Mouse (Mus musculus) liver, embryonic 14.5 days (tissue): Measurements from ENCODE around the gene Inip. TPM values are rescaled to one million over a fixed set of nuclear protein-coding genes. Genes with fewer than 3 reads are reported as not detected.

Experiments
- ATAC-seq: fragments of 200-750 bp; cut with Nextera tagmentation; 2 replicates; pipeline ENCODE4 v1.8.0; 2017; ENCODE audit warnings: moderate number of reproducible peaks, mild to moderate bottlenecking, moderate library complexity; ENCODE audit not compliant: insufficient read depth
- DNase-seq, 3 experiments: peaks; one replicate each; pipeline ENCODE4 v3.0.0-alpha.2; 2012 to 2013; ENCODE audit warnings: low read depth in 3 of 3, low spot score in 3 of 3
- H3K27ac ChIP-seq: fragments of 300-500 bp; sonication (generic); 2 replicates; pipeline ENCODE4 v1.5.1; 2014; ENCODE audit warnings: moderate library complexity, mild to moderate bottlenecking, control low read depth, inconsistent platforms
- H3K27me3 ChIP-seq: fragments of 300-500 bp; sonication (generic); 2 replicates; pipeline ENCODE4 v1.6.1; 2014; ENCODE audit warnings: mild to moderate bottlenecking, low read length, moderate library complexity; ENCODE audit not compliant: control insufficient read depth, insufficient read depth
- H3K36me3 ChIP-seq: fragments of 300-500 bp; sonication (generic); replicated peaks from 2 replicates; pipeline ENCODE4 v1.6.1; 2014; ENCODE audit warnings: low read depth; ENCODE audit not compliant: control insufficient read depth, insufficient read depth
- H3K4me1 ChIP-seq, 2 experiments: fragments of 200-500 bp in 1 of 2; fragments of 300-500 bp in 1 of 2; sonication (generic) in 1 of 2; replicated peaks; 2 replicates each; pipeline ENCODE4 v1.6.1; 2012 to 2014; ENCODE audit warnings: antibody characterized with exemption in 1 of 2, inconsistent platforms in 1 of 2, low read length in 1 of 2; ENCODE audit not compliant: control insufficient read depth in 2 of 2, insufficient read depth in 2 of 2
- H3K4me2 ChIP-seq: fragments of 300-500 bp; sonication (generic); 2 replicates; pipeline ENCODE4 v1.6.1; 2014; ENCODE audit warnings: low read depth, mild to moderate bottlenecking, control low read depth, moderate library complexity
- H3K4me3 ChIP-seq, 2 experiments: fragments of 200-500 bp in 1 of 2; fragments of 300-500 bp in 1 of 2; sonication (generic) in 1 of 2; 2 replicates each; pipeline ENCODE4 v1.5.1; 2012 to 2014; ENCODE audit warnings: low read depth in 2 of 2, low read length in 2 of 2, mild to moderate bottlenecking in 2 of 2, control low read depth in 1 of 2, inconsistent platforms in 1 of 2, moderate library complexity in 1 of 2; ENCODE audit not compliant: insufficient read depth in 1 of 2
- H3K9ac ChIP-seq: fragments of 300-500 bp; sonication (generic); replicated peaks from 2 replicates; pipeline ENCODE4 v1.6.1; 2014; ENCODE audit warnings: mild to moderate bottlenecking, control low read depth, moderate library complexity
- H3K9me3 ChIP-seq: fragments of 300-500 bp; sonication (generic); 2 replicates; pipeline ENCODE4 v1.6.1; 2016; ENCODE audit warnings: low read length, mixed read lengths; ENCODE audit not compliant: control insufficient read depth
- CTCF ChIP-seq: IDR thresholded peaks from 2 replicates; pipeline ENCODE4 v1.5.1; 2016; ENCODE audit warnings: antibody characterized with exemption, low read depth, control low read depth
- EP300 ChIP-seq: IDR thresholded peaks from 2 replicates; pipeline ENCODE4 v1.6.1; 2016; ENCODE audit warnings: antibody characterized with exemption, low read depth
- WGBS: fragments of 180-500 bp; shearing (Covaris S2); extraction: QIAGEN DNeasy Blood & Tissue Kit; methylation state at CpG from one replicate; pipeline ENCODE4 v1.1.7; 2014; ENCODE audit not compliant: insufficient replicate concordance; 5-methylcytosine and 5-hydroxymethylcytosine counted together
- polyA plus RNA-seq, 2 experiments: library from polyadenylated mRNA; depleted of rRNA in 1 of 2; stranded (reverse) in 1 of 2; unstranded in 1 of 2; fragments of >200 nt; fragmentation: Nextera tagmentation in 1 of 2; extraction: Ambion mirVana in 1 of 2; gene quantifications; 2 replicates each; pipeline versions ENCODE4 v1.2.1 to v1.2.3; 2012 to 2014

Inip gene
- polyA plus RNA-seq, 2 experiments, result 8.1 to 16.7 TPM

- Histone ChIP-seq H3K4me2 (no peak overlapping the region), H3K27ac (no peak overlapping the region)
These were observed 73.5 kb downstream of the Inip start for GRCm38 (mm10) chr4:59727878-59728261.

GRCm38 (mm10) chr4:59727187-59727877, 74.1 kb downstream of the Inip start:
- DNase-seq (no peak), ATAC-seq (no peak)
- H3K9me3 ChIP-seq, result no peaks in the 10 kb centered on the region
- TF ChIP-seq CTCF, result no peak
- no peak for TF ChIP-seq EP300
- H3K4me2 ChIP-seq, result no peak overlapping the region
- WGBS, result 57% methylated on average over 5 of the region's 5 CpGs
- H3K4me1 ChIP-seq, result peaks cover 7 to 15% of the 10 kb centered on the region in 2 experiments; a peak in 3 of 4 replicates
- no peak overlapping the region for H3K4me3 ChIP-seq
- H3K27ac ChIP-seq, result no peak overlapping the region
- no peaks in the 10 kb centered on the region for H3K36me3 ChIP-seq
- H3K27me3 ChIP-seq, result no peaks in the 10 kb centered on the region
- no peak overlapping the region for H3K9ac ChIP-seq

More at GRCm38 (mm10) chr4:59727878-59728261, 73.5 kb downstream of the Inip start:
- Histone ChIP-seq H3K27me3 (no peaks in the 10 kb centered on the region), H3K4me1 (peaks cover 7 to 15% of the 10 kb centered on the region in 2 experiments; a peak in 3 of 4 replicates), H3K9me3 (no peaks in the 10 kb centered on the region), H3K9ac (no peak overlapping the region), H3K4me3 (no peak overlapping the region), H3K36me3 (no peaks in the 10 kb centered on the region)
- no peak for DNase-seq
- ATAC-seq, result no peak
- 43% methylated on average over 9 of the region's 9 CpGs for WGBS
- TF ChIP-seq EP300 (no peak), CTCF (no peak)

DNA sequence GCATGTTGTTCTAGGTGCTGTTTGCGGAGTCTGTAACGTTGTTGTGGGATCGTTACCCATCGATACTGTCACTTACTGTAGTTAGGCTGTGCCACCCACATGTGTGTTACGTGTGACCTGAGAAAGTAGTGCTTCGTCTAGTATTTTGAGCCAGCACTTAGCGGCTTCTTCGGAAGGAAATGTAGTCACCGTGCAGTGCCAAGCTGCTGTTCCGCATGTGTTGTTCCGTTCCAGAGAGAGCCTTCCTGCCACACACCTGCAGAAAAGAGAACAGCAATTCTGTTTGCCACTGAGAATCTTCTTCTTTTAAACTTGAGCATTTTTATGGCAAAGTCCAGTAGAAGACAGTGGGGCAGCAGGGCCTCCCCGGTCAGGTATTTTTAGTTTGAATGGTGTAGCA, 74.9 kb downstream of the Inip start:
- DNase-seq (no peak), ATAC-seq (no peak)
- Histone ChIP-seq H3K4me3 (no peak overlapping the region), H3K36me3 (no peaks in the 10 kb centered on the region), H3K9me3 (no peaks in the 10 kb centered on the region), H3K27me3 (no peaks in the 10 kb centered on the region), H3K9ac (no peak overlapping the region), H3K27ac (no peak overlapping the region), H3K4me2 (no peak overlapping the region), H3K4me1 (peaks cover 4 to 12% of the 10 kb centered on the region in 2 experiments; a peak in 3 of 4 replicates)
- WGBS, result 88% methylated on average over 12 of the region's 12 CpGs
- TF ChIP-seq CTCF (no peak), EP300 (no peak)

DNA sequence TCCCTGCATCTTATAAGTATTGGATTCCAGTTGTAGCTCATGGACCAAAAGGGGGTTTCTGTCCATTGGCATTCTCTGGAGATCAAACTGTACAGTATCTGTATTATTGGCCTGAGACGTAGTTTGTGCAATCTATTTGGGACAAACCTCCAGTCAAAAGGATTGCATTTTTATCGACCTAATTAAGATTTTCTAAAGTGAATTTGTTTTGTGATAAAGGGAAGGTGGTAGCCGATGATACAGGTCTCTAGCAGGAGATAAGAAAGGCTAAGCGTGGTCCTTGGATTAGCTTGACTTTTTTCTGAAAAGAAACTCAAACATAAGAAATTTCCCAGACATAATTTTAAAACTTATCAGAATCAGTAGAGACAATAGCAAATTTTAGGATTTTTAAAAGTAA, 75.8 kb downstream of the Inip start:
- Histone ChIP-seq H3K9me3 (no peaks in the 10 kb centered on the region), H3K4me1 (peaks cover 4 to 11% of the 10 kb centered on the region in 2 experiments; a peak in 3 of 4 replicates), H3K9ac (no peak overlapping the region), H3K27ac (no peak overlapping the region), H3K4me2 (no peak overlapping the region), H3K4me3 (no peak overlapping the region), H3K27me3 (no peaks in the 10 kb centered on the region), H3K36me3 (no peaks in the 10 kb centered on the region)
- ATAC-seq (no peak), DNase-seq (peak in 1 of 3 experiments; percentile 17)
- WGBS, result 19% methylated on average over 4 of the region's 4 CpGs
- TF ChIP-seq EP300, result peak; percentile 71
- no peak for TF ChIP-seq CTCF

- Histone ChIP-seq H3K4me3 (no peak overlapping the region), H3K9me3 (no peaks in the 10 kb centered on the region), H3K36me3 (peaks cover 3% of the 10 kb centered on the region), H3K4me1 (peaks cover 4 to 14% of the 10 kb centered on the region in 2 experiments; a peak in 3 of 4 replicates), H3K27me3 (no peaks in the 10 kb centered on the region), H3K9ac (no peak overlapping the region), H3K4me2 (no peak overlapping the region), H3K27ac (no peak overlapping the region)
- TF ChIP-seq EP300 (no peak), CTCF (no peak)
- ATAC-seq (no peak), DNase-seq (no peak)
- 92% methylated on average over 3 of the region's 3 CpGs for WGBS
These were observed 79.6 kb downstream of the Inip start for GRCm38 (mm10) chr4:59721811-59722210.

Other genes starting within 250 kb of the Inip start
- gene Hsdl2, start 220.0 kb downstream of the Inip start, polyA plus RNA-seq (2012; rRNA removed), result 5.5 and 10.4 TPM in 2 replicates
- 16.3 and 17.6 TPM in 2 replicates for gene Hsdl2, start 220.0 kb downstream of the Inip start, polyA plus RNA-seq (2014; fragmentation: Nextera tagmentation; extraction: Ambion mirVana)
- 2.7 and 2.8 TPM in 2 replicates for gene E130308A19Rik, start 175.4 kb downstream of the Inip start, polyA plus RNA-seq (2012; rRNA removed)
- gene E130308A19Rik, start 175.4 kb downstream of the Inip start, polyA plus RNA-seq (2014; fragmentation: Nextera tagmentation; extraction: Ambion mirVana), result 5.7 and 6.3 TPM in 2 replicates
- gene Snx30, start 4.3 kb upstream of the Inip start, polyA plus RNA-seq (2012; rRNA removed), result 1.2 and 1.6 TPM in 2 replicates
- 2.2 and 2.5 TPM in 2 replicates for gene Snx30, start 4.3 kb upstream of the Inip start, polyA plus RNA-seq (2014; fragmentation: Nextera tagmentation; extraction: Ambion mirVana)
- not detected in 2 replicates for gene Slc46a2, start 113.5 kb upstream of the Inip start, polyA plus RNA-seq (2012; rRNA removed)
- gene Slc46a2, start 113.5 kb upstream of the Inip start, polyA plus RNA-seq (2014; fragmentation: Nextera tagmentation; extraction: Ambion mirVana), result not detected in 2 replicates
- not detected in 2 replicates for gene Mup4, start 159.1 kb upstream of the Inip start, polyA plus RNA-seq (2012; rRNA removed)
- gene Mup4, start 159.1 kb upstream of the Inip start, polyA plus RNA-seq (2014; fragmentation: Nextera tagmentation; extraction: Ambion mirVana), result not detected in 2 replicates
- not detected in 2 replicates for gene Mup6, start 162.7 kb upstream of the Inip start, polyA plus RNA-seq (2012; rRNA removed)
- not detected in 2 replicates for gene Mup6, start 162.7 kb upstream of the Inip start, polyA plus RNA-seq (2014; fragmentation: Nextera tagmentation; extraction: Ambion mirVana)